Mouse (Mus musculus): ENCODE results near the gene Dnah11. TPM values are rescaled to one million over a fixed set of nuclear protein-coding genes. Genes with fewer than 3 reads are reported as not detected.

Gene Dnah11
- polyA plus RNA-seq, 1 experiment from 2014 or later, result 0.34 TPM

GRCm38 (mm10) chr12:118072181-118072872 lies 126.5 kb downstream of the Dnah11 start:
- no peaks in the 10 kb centered on the region for H3K27me3 ChIP-seq (ENCODE audit: insufficient read depth, low read length)
- H3K27ac ChIP-seq (ENCODE audit: low read depth), result no peak overlapping the region
- no peak overlapping the region for H3K4me2 ChIP-seq
- no peak for TF ChIP-seq CTCF (IDR thresholded peaks at IDR 0.05; ENCODE audit: low read depth)
- no peak for DNase-seq
- H3K36me3 ChIP-seq (ENCODE audit: insufficient read depth), result no peaks in the 10 kb centered on the region
- H3K4me3 ChIP-seq (ENCODE audit: low read depth, low read length), result no peak overlapping the region
- no peaks in the 10 kb centered on the region for H3K4me1 ChIP-seq (ENCODE audit: insufficient read depth)
- H3K9me3 ChIP-seq (ENCODE audit: low read depth, low read length), result no peaks in the 10 kb centered on the region
- WGBS, result 71% methylated on average over 3 of the region's 3 CpGs
- no peak overlapping the region for H3K9ac ChIP-seq
- ATAC-seq (ENCODE audit: insufficient read depth), result no peak

- ATAC-seq (ENCODE audit: insufficient read depth) (no peak), DNase-seq (peak; percentile 21)
- no peak for TF ChIP-seq CTCF (IDR thresholded peaks at IDR 0.05; ENCODE audit: low read depth)
- Histone ChIP-seq H3K27me3 (ENCODE audit: insufficient read depth, low read length) (no peaks in the 10 kb centered on the region), H3K9ac (no peak overlapping the region), H3K36me3 (ENCODE audit: insufficient read depth) (no peaks in the 10 kb centered on the region), H3K9me3 (ENCODE audit: low read depth, low read length) (no peaks in the 10 kb centered on the region), H3K4me1 (ENCODE audit: insufficient read depth) (no peaks in the 10 kb centered on the region), H3K27ac (ENCODE audit: low read depth) (no peak overlapping the region), H3K4me3 (ENCODE audit: low read depth, low read length) (no peak overlapping the region), H3K4me2 (no peak overlapping the region)
- 78% methylated on average over 1 of the region's 1 CpGs for WGBS
Measured at GRCm38 (mm10) chr12:118071667-118072066, 127.2 kb downstream of the Dnah11 start.

GRCm38 (mm10) chr12:118068785-118069184 lies 130.1 kb downstream of the Dnah11 start:
- 71% methylated on average over 4 of the region's 4 CpGs for WGBS

GRCm38 (mm10) chr12:118062343-118062742 lies 136.5 kb downstream of the Dnah11 start:
- Histone ChIP-seq H3K9me3 (ENCODE audit: low read depth, low read length) (no peaks in the 10 kb centered on the region), H3K4me3 (ENCODE audit: low read depth, low read length) (no peak overlapping the region), H3K27me3 (ENCODE audit: insufficient read depth, low read length) (no peaks in the 10 kb centered on the region), H3K4me1 (ENCODE audit: insufficient read depth) (no peaks in the 10 kb centered on the region), H3K36me3 (ENCODE audit: insufficient read depth) (no peaks in the 10 kb centered on the region), H3K9ac (no peak overlapping the region), H3K27ac (ENCODE audit: low read depth) (no peak overlapping the region), H3K4me2 (no peak overlapping the region)
- ATAC-seq (ENCODE audit: insufficient read depth) (no peak), DNase-seq (no peak)
- 88% methylated on average over 6 of the region's 6 CpGs for WGBS
- TF ChIP-seq CTCF (IDR thresholded peaks at IDR 0.05; ENCODE audit: low read depth), result no peak

More at GRCm38 (mm10) chr12:118068785-118069184, 130.1 kb downstream of the Dnah11 start:
- Histone ChIP-seq H3K27me3 (ENCODE audit: insufficient read depth, low read length) (no peaks in the 10 kb centered on the region), H3K4me2 (no peak overlapping the region), H3K4me3 (ENCODE audit: low read depth, low read length) (no peak overlapping the region), H3K9me3 (ENCODE audit: low read depth, low read length) (no peaks in the 10 kb centered on the region), H3K9ac (no peak overlapping the region), H3K36me3 (ENCODE audit: insufficient read depth) (no peaks in the 10 kb centered on the region), H3K27ac (ENCODE audit: low read depth) (no peak overlapping the region), H3K4me1 (ENCODE audit: insufficient read depth) (no peaks in the 10 kb centered on the region)
- TF ChIP-seq CTCF (IDR thresholded peaks at IDR 0.05; ENCODE audit: low read depth), result no peak
- ATAC-seq (ENCODE audit: insufficient read depth) (no peak), DNase-seq (no peak)

- H3K27ac ChIP-seq (ENCODE audit: low read depth), result no peak overlapping the region
- no peaks in the 10 kb centered on the region for H3K36me3 ChIP-seq (ENCODE audit: insufficient read depth)
- no peak overlapping the region for H3K4me3 ChIP-seq (ENCODE audit: low read depth, low read length)
- peak; percentile 17 for DNase-seq
- ATAC-seq (ENCODE audit: insufficient read depth), result no peak
- no peaks in the 10 kb centered on the region for H3K9me3 ChIP-seq (ENCODE audit: low read depth, low read length)
- no peaks in the 10 kb centered on the region for H3K4me1 ChIP-seq (ENCODE audit: insufficient read depth)
- H3K4me2 ChIP-seq, result no peak overlapping the region
- H3K9ac ChIP-seq, result no peak overlapping the region
- no peaks in the 10 kb centered on the region for H3K27me3 ChIP-seq (ENCODE audit: insufficient read depth, low read length)
- 73% methylated on average over 10 of the region's 10 CpGs for WGBS
- 0 out of 2 replicates have a peak, but pooled peaks have one; percentile 11 for TF ChIP-seq CTCF (IDR thresholded peaks at IDR 0.05; ENCODE audit: low read depth)
Measured at GRCm38 (mm10) chr12:118056876-118057275, 142.0 kb downstream of the Dnah11 start.

- Histone ChIP-seq H3K27ac (ENCODE audit: low read depth) (no peak overlapping the region), H3K4me2 (no peak overlapping the region), H3K4me3 (ENCODE audit: low read depth, low read length) (no peak overlapping the region), H3K9ac (no peak overlapping the region), H3K27me3 (ENCODE audit: insufficient read depth, low read length) (no peaks in the 10 kb centered on the region), H3K4me1 (ENCODE audit: insufficient read depth) (no peaks in the 10 kb centered on the region), H3K36me3 (ENCODE audit: insufficient read depth) (no peaks in the 10 kb centered on the region), H3K9me3 (ENCODE audit: low read depth, low read length) (no peaks in the 10 kb centered on the region)
- WGBS, result 77% methylated on average over 4 of the region's 4 CpGs
- no peak for TF ChIP-seq CTCF (IDR thresholded peaks at IDR 0.05; ENCODE audit: low read depth)
- no peak for ATAC-seq (ENCODE audit: insufficient read depth)
- no peak for DNase-seq
Measured at GRCm38 (mm10) chr12:118045381-118045780, 153.5 kb downstream of the Dnah11 start.

- H3K4me2 ChIP-seq, result no peak overlapping the region
- no peak for TF ChIP-seq CTCF (IDR thresholded peaks at IDR 0.05; ENCODE audit: low read depth)
- 91% methylated on average over 1 of the region's 1 CpGs for WGBS
- H3K4me1 ChIP-seq (ENCODE audit: insufficient read depth), result no peaks in the 10 kb centered on the region
- no peaks in the 10 kb centered on the region for H3K36me3 ChIP-seq (ENCODE audit: insufficient read depth)
- H3K9ac ChIP-seq, result no peak overlapping the region
- no peak for DNase-seq
- no peak for ATAC-seq (ENCODE audit: insufficient read depth)
- H3K27me3 ChIP-seq (ENCODE audit: insufficient read depth, low read length), result no peaks in the 10 kb centered on the region
- H3K4me3 ChIP-seq (ENCODE audit: low read depth, low read length), result no peak overlapping the region
- no peaks in the 10 kb centered on the region for H3K9me3 ChIP-seq (ENCODE audit: low read depth, low read length)
- no peak overlapping the region for H3K27ac ChIP-seq (ENCODE audit: low read depth)
Measured at GRCm38 (mm10) chr12:118043130-118043647, 155.7 kb downstream of the Dnah11 start.

Measured in lung, embryonic 14.5 days (tissue).